Mouse (Mus musculus): ENCODE data around the gene Tbpl1.

The Tbpl1 gene

GRCm38 (mm10) chr10:22708190-22708843 lies 23.4 kb downstream of the Tbpl1 start:
- DNase-seq, result no peak

DNA sequence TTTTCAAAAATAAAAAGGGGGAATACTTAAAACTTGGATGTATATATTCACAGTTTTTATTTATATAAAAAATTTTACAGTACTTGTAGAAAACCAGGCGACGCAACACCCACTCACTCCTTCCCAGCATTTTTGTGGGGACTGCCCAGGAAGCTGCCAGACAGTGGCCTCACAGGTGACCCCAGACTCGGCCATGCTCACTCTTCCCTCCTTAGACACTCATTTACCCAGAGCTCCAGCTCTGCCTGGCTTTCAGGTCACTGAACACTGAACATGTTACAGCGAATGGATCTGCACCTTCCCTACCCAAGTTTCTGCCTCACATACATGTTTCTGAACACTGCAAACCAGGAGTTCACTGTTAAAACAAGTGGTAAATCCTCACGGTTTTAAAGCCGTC lies 27.9 kb downstream of the Tbpl1 start:
- no peak for DNase-seq

GRCm38 (mm10) chr10:22701485-22702315 lies 30.0 kb downstream of the Tbpl1 start:
- DNase-seq, result peak; percentile 72

DNA sequence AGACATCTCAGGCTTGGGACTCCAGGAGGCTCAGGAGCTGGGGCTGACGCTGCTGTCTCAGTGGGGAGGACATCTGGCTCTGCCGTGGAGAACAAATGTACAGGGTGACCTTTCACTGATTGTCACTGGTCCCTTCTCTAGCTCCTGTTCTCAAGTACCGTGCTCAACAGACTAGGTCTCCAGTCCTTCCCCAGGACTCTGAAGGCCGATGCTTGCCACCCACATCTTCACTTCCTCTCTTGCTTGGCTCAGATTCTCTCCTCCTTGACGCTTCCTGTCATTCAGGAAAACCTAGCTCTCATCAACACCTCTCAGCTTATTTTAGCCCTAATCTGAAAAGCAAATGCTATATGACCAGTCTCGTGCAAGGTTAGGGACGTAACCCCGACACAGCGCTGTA lies 31.0 kb downstream of the Tbpl1 start:
- DNase-seq, result no peak

- DNase-seq, result no peak
Measured at GRCm38 (mm10) chr10:22699487-22700335, 32.0 kb downstream of the Tbpl1 start.

DNA sequence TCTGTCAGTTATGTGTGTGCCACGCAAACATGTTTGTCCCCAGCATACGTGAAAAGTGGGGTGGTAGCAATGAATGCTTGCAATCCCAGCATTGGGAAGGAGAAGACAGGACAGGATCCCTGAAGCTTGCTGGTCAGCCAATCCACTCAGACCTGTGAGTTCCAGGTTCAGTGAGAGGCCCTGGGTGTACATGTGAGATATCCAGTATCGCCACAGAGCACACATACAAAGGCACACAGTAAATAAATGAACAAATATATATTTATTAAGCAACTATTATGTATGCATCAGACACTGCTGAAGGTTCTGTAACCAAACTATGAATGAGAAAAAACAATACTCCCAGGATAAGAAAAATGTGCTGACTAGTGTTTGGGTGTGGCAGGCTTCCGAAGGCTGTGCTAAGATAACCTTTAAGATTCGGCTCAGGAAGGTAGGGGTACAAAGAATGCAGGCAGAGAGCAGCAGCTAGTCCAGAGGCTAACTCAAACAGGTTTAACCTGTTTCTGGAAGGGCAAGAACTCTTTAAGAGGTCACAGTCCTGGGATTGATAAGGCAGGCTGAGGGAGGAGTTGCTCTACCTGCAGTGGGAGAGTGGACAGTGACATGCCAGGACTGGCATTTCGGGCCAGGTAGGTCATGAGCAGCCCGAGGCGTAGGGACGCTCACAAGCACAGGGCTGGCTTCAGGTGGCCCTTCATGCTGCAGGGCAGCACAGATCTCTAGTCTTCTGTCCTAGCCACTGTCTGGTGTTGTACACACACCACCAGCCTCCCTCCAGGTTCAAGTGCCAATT lies 33.4 kb downstream of the Tbpl1 start:
- no peak for DNase-seq

GRCm38 (mm10) chr10:22696864-22697263 lies 34.9 kb downstream of the Tbpl1 start:
- DNase-seq, result no peak

GRCm38 (mm10) chr10:22696236-22696635 lies 35.5 kb downstream of the Tbpl1 start:
- DNase-seq, result no peak

DNA sequence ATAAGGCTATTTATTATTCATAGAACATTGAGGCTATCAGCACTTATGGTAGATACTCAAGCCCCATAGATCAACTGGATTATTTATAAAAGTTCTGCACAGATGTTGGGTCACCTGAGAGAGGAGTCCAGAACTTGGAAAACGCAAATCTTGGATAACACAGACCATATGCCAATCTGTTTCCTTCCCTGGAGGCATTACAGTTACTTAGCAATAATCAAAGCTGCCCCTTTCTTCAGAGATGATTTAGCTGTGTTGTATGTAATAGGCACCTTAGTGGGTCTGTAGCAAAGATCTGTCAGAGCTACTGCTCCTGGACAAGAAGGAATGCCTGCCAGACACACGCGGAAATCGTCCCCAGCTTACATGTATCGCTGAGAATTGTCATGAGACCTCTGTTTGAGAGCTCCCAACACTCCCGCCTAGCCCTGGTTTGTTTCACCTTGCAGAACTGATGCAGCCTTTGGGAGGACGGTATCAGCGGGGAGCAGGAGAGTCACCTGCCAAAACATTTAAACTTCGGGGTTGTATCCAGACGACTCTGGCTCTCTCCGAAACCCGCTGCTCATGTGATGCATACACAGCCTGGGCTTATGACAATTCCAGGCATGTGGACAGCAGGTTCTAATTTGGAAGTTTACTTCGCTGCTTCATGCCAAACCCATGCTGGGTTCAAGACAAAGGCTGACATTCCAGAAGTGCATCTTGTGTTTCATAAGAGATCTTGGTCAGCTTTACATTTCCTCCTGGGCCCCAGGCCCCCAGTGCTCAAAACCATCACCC lies 55.7 kb downstream of the Tbpl1 start:
- DNase-seq, result peak; percentile 27

DNA sequence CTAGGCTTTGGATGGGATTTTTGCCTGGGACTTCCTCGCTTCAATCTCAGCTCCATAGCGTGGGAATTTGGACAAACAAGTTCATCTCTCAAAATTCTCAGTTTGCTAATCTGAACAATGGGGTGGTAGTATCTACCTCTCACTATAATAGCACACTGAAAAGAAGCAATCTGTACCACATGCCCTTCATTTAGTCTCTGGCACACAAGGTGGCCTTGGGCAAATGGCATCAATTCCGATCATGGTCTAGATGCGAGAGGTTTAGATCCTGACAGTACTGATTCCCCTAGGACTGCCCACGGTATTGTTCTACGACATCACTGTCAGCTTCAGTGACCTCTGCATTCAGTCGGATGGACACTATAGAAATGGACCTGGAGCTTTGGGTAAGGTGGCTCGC lies 57.6 kb downstream of the Tbpl1 start:
- DNase-seq, result no peak

DNA sequence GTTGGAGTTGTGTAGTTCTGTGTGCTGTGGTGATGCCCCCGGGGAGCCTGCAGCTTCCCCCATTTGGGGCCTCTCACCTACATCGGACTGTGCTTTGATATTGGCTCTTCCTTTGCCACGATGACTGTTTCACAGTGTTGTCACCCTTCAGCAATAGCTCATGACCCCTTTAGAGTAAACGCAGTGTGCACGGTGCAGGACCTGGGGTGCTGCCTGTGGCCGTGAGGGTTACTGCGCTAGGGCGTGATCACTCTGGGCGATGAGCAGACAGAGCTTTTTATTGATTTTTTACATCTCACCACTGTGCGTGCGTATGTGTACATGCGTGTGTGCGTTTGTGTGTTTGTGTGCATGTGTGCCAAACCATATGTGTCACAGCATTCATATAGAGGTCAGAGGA lies 63.2 kb downstream of the Tbpl1 start:
- DNase-seq, result no peak

- peak; percentile 47 for DNase-seq
Measured at GRCm38 (mm10) chr10:22660286-22661000, 71.3 kb downstream of the Tbpl1 start.

DNA sequence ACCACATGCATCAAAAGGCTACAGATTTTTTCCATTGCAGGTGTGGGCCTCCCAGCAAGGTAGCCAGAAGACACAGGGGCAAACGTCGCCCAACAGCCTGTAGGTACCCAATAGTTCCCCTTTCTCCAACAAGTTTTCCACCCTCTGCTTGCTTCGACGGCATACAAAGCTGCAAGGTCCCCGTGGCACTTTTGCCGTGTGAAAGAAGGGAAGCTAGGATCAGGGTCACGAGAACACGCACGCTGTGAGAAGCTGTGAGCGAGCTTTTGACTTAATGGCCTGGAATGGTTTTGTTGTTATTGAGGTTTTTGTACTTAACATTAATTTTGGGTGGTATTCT lies 72.4 kb downstream of the Tbpl1 start:
- no peak for DNase-seq

GRCm38 (mm10) chr10:22658534-22659385 lies 73.0 kb downstream of the Tbpl1 start:
- no peak for DNase-seq

Measured in cerebellum, adult 8-10 months (tissue).